In genomic region chr12:26191982-26192576, GRCm38 (mm10) we compare ENCODE assay signal across 16 mouse cellular contexts.
A peak's percentile ranks its signal among the peaks of the same experiment; 100 is the strongest.
DNase-seq lines count a peak whose midpoint lies in the region; ATAC-seq and TF ChIP-seq lines count a peak whose summit lies in the region.
"Had no signal": no experiment of that assay in that cellular context is flagged by ENCODE, and none has a peak within 500 bp of the region (broad histone marks: within the 10 kb centered on the region; RNA-seq: fewer than 3 reads in every experiment).

No protein-coding gene starts in this region.

- WGBS in forebrain, embryonic 10.5 days = 72% methylated on average over 4 of the region's 4 CpGs
- 61% methylated on average over 4 of the region's 4 CpGs for WGBS in forebrain, embryonic 11.5 days
- 43% methylated on average over 4 of the region's 4 CpGs for WGBS in forebrain, embryonic 15.5 days
- 34% methylated on average over 4 of the region's 4 CpGs for WGBS in hindbrain, embryonic 15.5 days

- H3K4me1 ChIP-seq in forebrain, embryonic 10.5 days = peaks cover 15% of the 10 kb centered on the region
- no peaks in the 10 kb centered on the region for H3K4me1 ChIP-seq in forebrain, embryonic 11.5 days (replicated peaks; ENCODE audit: control insufficient read depth, insufficient read depth, low read length)
- H3K4me1 ChIP-seq in forebrain, embryonic 15.5 days = peaks cover 14% of the 10 kb centered on the region
- peaks cover 13% of the 10 kb centered on the region for H3K4me1 ChIP-seq in hindbrain, embryonic 15.5 days (replicated peaks)
- H3K4me1 ChIP-seq: embryonic facial prominence, embryonic 12.5 days had no signal

- no peaks in the 10 kb centered on the region for H3K27me3 ChIP-seq in forebrain, embryonic 10.5 days (ENCODE audit: poor library complexity, severe bottlenecking)
- no peaks in the 10 kb centered on the region for H3K27me3 ChIP-seq in forebrain, embryonic 11.5 days (ENCODE audit: control insufficient read depth, insufficient read depth, low read length)
- no peaks in the 10 kb centered on the region for H3K27me3 ChIP-seq in forebrain, embryonic 15.5 days
- H3K27me3 ChIP-seq in hindbrain, embryonic 15.5 days = no peaks in the 10 kb centered on the region
- H3K27me3 ChIP-seq: embryonic facial prominence, embryonic 12.5 days; kidney, embryonic 15.5 days; limb, embryonic 13.5 days; midbrain, embryonic 15.5 days; neural tube, embryonic 13.5 days had no signal

- no peak overlapping the region for H3K4me3 ChIP-seq in forebrain, embryonic 10.5 days
- no peak overlapping the region for H3K4me3 ChIP-seq in forebrain, embryonic 11.5 days (ENCODE audit: low read depth, low read length)
- no peak overlapping the region for H3K4me3 ChIP-seq in left cerebral cortex, adult 2 months
- no peak overlapping the region for H3K4me3 ChIP-seq in forebrain, embryonic 15.5 days
- no peak overlapping the region for H3K4me3 ChIP-seq in hindbrain, embryonic 15.5 days
- H3K4me3 ChIP-seq: embryonic facial prominence, embryonic 12.5 days; kidney, embryonic 15.5 days; limb, embryonic 13.5 days; midbrain, embryonic 15.5 days; neural tube, embryonic 13.5 days had no signal

- H3K9ac ChIP-seq in forebrain, embryonic 11.5 days (ENCODE audit: low read length) = no peak overlapping the region
- H3K9ac ChIP-seq in forebrain, embryonic 15.5 days (replicated peaks) = no peak overlapping the region
- H3K9ac ChIP-seq in hindbrain, embryonic 15.5 days = no peak overlapping the region
- H3K9ac ChIP-seq: embryonic facial prominence, embryonic 12.5 days; kidney, embryonic 15.5 days; limb, embryonic 13.5 days; midbrain, embryonic 15.5 days; neural tube, embryonic 13.5 days had no signal

- no peak for DNase-seq in forebrain, embryonic 10.5 days (ENCODE audit: extremely low spot score, low spot score)
- no peak for DNase-seq in forebrain, embryonic 11.5 days (ENCODE audit: low spot score)
- DNase-seq in left cerebral cortex, adult 2 months (ENCODE audit: extremely low spot score in 1 of 2, low spot score in 2 of 2) = no peak
- no peak for DNase-seq in left cerebral cortex, postnatal 36 days (ENCODE audit: low spot score in 2 of 2)
- no peak for DNase-seq in ovary, adult 18-20 months (ENCODE audit: low spot score)
- DNase-seq in thymus, postnatal 25 days = no peak
- DNase-seq: heart, adult 18-20 months; thymus, adult 18-20 months had no signal

- 0 out of 2 replicates have a peak overlapping the region, but pooled peaks have one; percentile 27 for H3K27ac ChIP-seq in forebrain, embryonic 10.5 days
- H3K27ac ChIP-seq in forebrain, embryonic 11.5 days (ENCODE audit: low read depth, low read length) = no peak overlapping the region
- H3K27ac ChIP-seq in left cerebral cortex, adult 2 months = peak overlapping the region; percentile 64; the same call in 1 of the 2 replicates
- H3K27ac ChIP-seq in forebrain, embryonic 15.5 days (replicated peaks) = peak overlapping the region; percentile 83
- H3K27ac ChIP-seq in hindbrain, embryonic 15.5 days (replicated peaks) = peak overlapping the region; percentile 66
- H3K27ac ChIP-seq: embryonic facial prominence, embryonic 12.5 days; kidney, embryonic 15.5 days; limb, embryonic 13.5 days; midbrain, embryonic 15.5 days had no signal

- no peaks in the 10 kb centered on the region for H3K9me3 ChIP-seq in forebrain, embryonic 10.5 days
- no peaks in the 10 kb centered on the region for H3K9me3 ChIP-seq in forebrain, embryonic 11.5 days (ENCODE audit: control insufficient read depth, low read length)
- no peaks in the 10 kb centered on the region for H3K9me3 ChIP-seq in forebrain, embryonic 15.5 days
- no peaks in the 10 kb centered on the region for H3K9me3 ChIP-seq in hindbrain, embryonic 15.5 days
- H3K9me3 ChIP-seq: embryonic facial prominence, embryonic 12.5 days; kidney, embryonic 15.5 days; limb, embryonic 13.5 days; midbrain, embryonic 15.5 days; neural tube, embryonic 13.5 days had no signal

- no peak for TF ChIP-seq CTCF in left cerebral cortex, adult 2 months (IDR thresholded peaks at IDR 0.05)

- no peak overlapping the region for H3K4me2 ChIP-seq in forebrain, embryonic 11.5 days (ENCODE audit: low read depth, low read length, severe bottlenecking)
- no peak overlapping the region for H3K4me2 ChIP-seq in forebrain, embryonic 15.5 days (replicated peaks)
- 0 out of 2 replicates have a peak overlapping the region, but pooled peaks have one; percentile 12 for H3K4me2 ChIP-seq in hindbrain, embryonic 15.5 days
- H3K4me2 ChIP-seq: embryonic facial prominence, embryonic 12.5 days; kidney, embryonic 15.5 days; midbrain, embryonic 15.5 days; neural tube, embryonic 13.5 days had no signal

- no peaks in the 10 kb centered on the region for H3K36me3 ChIP-seq in forebrain, embryonic 10.5 days (replicated peaks)
- no peaks in the 10 kb centered on the region for H3K36me3 ChIP-seq in forebrain, embryonic 11.5 days (ENCODE audit: control insufficient read depth, insufficient read depth, low read length)
- no peaks in the 10 kb centered on the region for H3K36me3 ChIP-seq in forebrain, embryonic 15.5 days
- no peaks in the 10 kb centered on the region for H3K36me3 ChIP-seq in hindbrain, embryonic 15.5 days
- H3K36me3 ChIP-seq: embryonic facial prominence, embryonic 12.5 days; kidney, embryonic 15.5 days; limb, embryonic 13.5 days; midbrain, embryonic 15.5 days; neural tube, embryonic 13.5 days had no signal

- intact Hi-C loops in left cerebral cortex, adult 2 months (cut with DNase I) = no loop called here
- intact Hi-C loops in left cerebral cortex, postnatal 36 days (cut with DNase I) = no loop called here

- ATAC-seq in forebrain, embryonic 11.5 days (replicated peaks; ENCODE audit: low FRiP score) = no peak
- no peak; the same call in 1 of the 2 replicates for ATAC-seq in forebrain, embryonic 15.5 days (replicated peaks)
- no peak; the same call in 1 of the 2 replicates for ATAC-seq in hindbrain, embryonic 15.5 days (ENCODE audit: low FRiP score, low read depth)
- ATAC-seq: inflammation-experienced regulatory T-cells, adult 6 months; midbrain, embryonic 15.5 days had no signal
